Mouse (Mus musculus): Measurements from ENCODE around the gene Tnfaip8l3. TPM values are rescaled to one million over a fixed set of nuclear protein-coding genes. Genes with fewer than 3 reads are reported as not detected.

The Tnfaip8l3 gene
- polyA plus RNA-seq, 1 experiment from 2014 or later, result 0.19 TPM

GRCm38 (mm10) chr9:53974328-53975121 is 93.7 kb downstream of the Tnfaip8l3 start:
- Histone ChIP-seq H3K4me1 (ENCODE audit: control insufficient read depth, insufficient read depth, low read length) (peaks cover 6% of the 10 kb centered on the region; the same call in 1 of the 2 replicates), H3K4me2 (peak overlapping the region; percentile 83), H3K4me3 (ENCODE audit: low read depth, low read length) (peak overlapping the region; percentile 51), H3K27me3 (ENCODE audit: control insufficient read depth, insufficient read depth, low read length) (peaks cover 32% of the 10 kb centered on the region), H3K27ac (ENCODE audit: low read depth, low read length) (no peak overlapping the region), H3K36me3 (ENCODE audit: control insufficient read depth, insufficient read depth, low read length) (no peaks in the 10 kb centered on the region), H3K9ac (ENCODE audit: low read depth, low read length) (no peak overlapping the region), H3K9me3 (replicated peaks; ENCODE audit: control insufficient read depth, low read length) (no peaks in the 10 kb centered on the region)
- WGBS (ENCODE audit: insufficient replicate concordance), result 2% methylated on average over 42 of the region's 42 CpGs
- ATAC-seq (replicated peaks; ENCODE audit: insufficient number of reproducible peaks, low FRiP score, low TSS enrichment), result no peak

DNA sequence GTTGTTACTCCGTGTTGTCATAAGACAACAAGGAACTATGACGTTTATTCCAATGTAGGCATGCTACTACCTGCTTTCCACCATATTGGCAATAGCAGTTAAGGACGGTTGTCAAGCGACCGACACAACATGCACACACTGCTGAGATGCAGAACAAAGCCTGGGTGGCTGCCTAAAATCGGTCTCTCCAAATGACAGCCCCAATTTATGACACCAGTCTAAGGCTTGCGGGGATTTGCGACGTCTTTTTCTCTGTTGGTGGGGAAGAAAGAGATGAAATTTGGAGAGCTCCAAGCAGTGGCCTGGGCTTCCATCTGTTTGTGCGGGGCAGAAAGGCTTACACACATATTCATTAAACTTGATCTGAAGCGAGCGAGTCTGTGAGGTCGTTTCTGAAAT is 94.3 kb downstream of the Tnfaip8l3 start:
- Histone ChIP-seq H3K27me3 (ENCODE audit: control insufficient read depth, insufficient read depth, low read length) (peaks cover 32% of the 10 kb centered on the region), H3K4me2 (no peak overlapping the region; the same call in 1 of the 2 replicates)
- 27% methylated on average over 13 of the region's 13 CpGs for WGBS (ENCODE audit: insufficient replicate concordance)

More for the DNA sequence above, 94.3 kb downstream of the Tnfaip8l3 start:
- no peak overlapping the region for H3K27ac ChIP-seq (ENCODE audit: low read depth, low read length)
- H3K9ac ChIP-seq (ENCODE audit: low read depth, low read length), result no peak overlapping the region
- no peaks in the 10 kb centered on the region for H3K9me3 ChIP-seq (replicated peaks; ENCODE audit: control insufficient read depth, low read length)
- H3K4me1 ChIP-seq (ENCODE audit: control insufficient read depth, insufficient read depth, low read length), result peaks cover 6% of the 10 kb centered on the region; the same call in 1 of the 2 replicates
- no peaks in the 10 kb centered on the region for H3K36me3 ChIP-seq (ENCODE audit: control insufficient read depth, insufficient read depth, low read length)
- H3K4me3 ChIP-seq (ENCODE audit: low read depth, low read length), result no peak overlapping the region; the same call in 1 of the 2 replicates
- no peak for ATAC-seq (replicated peaks; ENCODE audit: insufficient number of reproducible peaks, low FRiP score, low TSS enrichment)

Other genes with a start within 250 kb of the Tnfaip8l3 start
- gene Sln, start 218.2 kb downstream of the Tnfaip8l3 start, polyA plus RNA-seq (2014; fragmentation: Nextera tagmentation; extraction: Ambion mirVana), result 10.4 and 10.6 TPM in 2 replicates
- not detected in 2 replicates for gene Elmod1, start 93.1 kb downstream of the Tnfaip8l3 start, polyA plus RNA-seq (2014; fragmentation: Nextera tagmentation; extraction: Ambion mirVana)
- not detected in 2 replicates for gene Cyp19a1, start 199.7 kb upstream of the Tnfaip8l3 start, polyA plus RNA-seq (2014; fragmentation: Nextera tagmentation; extraction: Ambion mirVana)
- not detected in 2 replicates for gene Gldn, start 218.1 kb upstream of the Tnfaip8l3 start, polyA plus RNA-seq (2014; fragmentation: Nextera tagmentation; extraction: Ambion mirVana)

Data from heart, embryonic 11.5 days (tissue).